Mouse (Mus musculus) lung, postnatal 36 days (tissue): ENCODE measurements around the gene Sars2.
A peak's percentile ranks its signal among the peaks of the same experiment; 100 is the strongest.

Experiments used
- DNase-seq: peaks from one replicate; pipeline ENCODE4 v3.0.0; 2022; ENCODE audit warnings: mixed read lengths

The Sars2 gene

GRCm38 (mm10) chr7:28780857-28781256, 39.1 kb downstream of the Sars2 start:
- peak; percentile 28 for DNase-seq

GRCm38 (mm10) chr7:28781261-28781663, 39.5 kb downstream of the Sars2 start:
- DNase-seq = peak; percentile 58

GRCm38 (mm10) chr7:28785161-28785560, 43.4 kb downstream of the Sars2 start:
- no peak for DNase-seq

- no peak for DNase-seq
Measured at GRCm38 (mm10) chr7:28787884-28788283, 46.1 kb downstream of the Sars2 start.

GRCm38 (mm10) chr7:28788307-28789195, 46.8 kb downstream of the Sars2 start, which contains the start of gene Rinl:
Rinl (plus strand) TSS chr7:28788969.
- peak; percentile 68 for DNase-seq

- no peak for DNase-seq
Measured at GRCm38 (mm10) chr7:28789235-28789634, 47.4 kb downstream of the Sars2 start.

- no peak for DNase-seq
Measured at GRCm38 (mm10) chr7:28790066-28790806, 48.4 kb downstream of the Sars2 start.

GRCm38 (mm10) chr7:28791706-28792105, 49.9 kb downstream of the Sars2 start:
- DNase-seq = no peak

GRCm38 (mm10) chr7:28792391-28793185, 50.8 kb downstream of the Sars2 start:
- DNase-seq = no peak

- peak; percentile 70 for DNase-seq
Measured at GRCm38 (mm10) chr7:28793834-28794233, 52.0 kb downstream of the Sars2 start.

GRCm38 (mm10) chr7:28794496-28794895, 52.7 kb downstream of the Sars2 start:
- no peak for DNase-seq

- peak; percentile 44 for DNase-seq
Measured at GRCm38 (mm10) chr7:28795832-28796231, 54.0 kb downstream of the Sars2 start.

GRCm38 (mm10) chr7:28796562-28796975, 54.8 kb downstream of the Sars2 start:
- peak; percentile 90 for DNase-seq

GRCm38 (mm10) chr7:28799994-28800393, 58.2 kb downstream of the Sars2 start:
- no peak for DNase-seq

GRCm38 (mm10) chr7:28801451-28801850, 59.7 kb downstream of the Sars2 start:
- no peak for DNase-seq

GRCm38 (mm10) chr7:28801901-28802670, 60.3 kb downstream of the Sars2 start:
- peak; percentile 85 for DNase-seq

- DNase-seq = peak; percentile 87
Measured at GRCm38 (mm10) chr7:28802846-28803588, 61.2 kb downstream of the Sars2 start.
